Mouse (Mus musculus) hindbrain, postnatal 0 days (tissue): Measurements from ENCODE around the gene Myom1. TPM values are rescaled to one million over a fixed set of nuclear protein-coding genes. Genes with fewer than 3 reads are reported as not detected.

ENCODE experiments used
- ATAC-seq: fragments of 200-750 bp; cut with Nextera tagmentation; 2 replicates; pipeline ENCODE4 v1.8.0; 2017; ENCODE audit warnings: mild to moderate bottlenecking, moderate TSS enrichment, moderate library complexity
- DNase-seq: peaks from one replicate; pipeline ENCODE4 v3.0.0-alpha.2; 2015; ENCODE audit warnings: low spot score
- H3K27ac ChIP-seq: fragments of 300-500 bp; sonication (generic); 2 replicates; pipeline ENCODE4 v1.5.1; 2014; ENCODE audit warnings: mild to moderate bottlenecking
- H3K27me3 ChIP-seq: fragments of 300-500 bp; sonication (generic); 2 replicates; pipeline ENCODE4 v1.6.1; 2014; ENCODE audit warnings: low read length, mixed read lengths; ENCODE audit not compliant: insufficient read depth
- H3K36me3 ChIP-seq: fragments of 300-500 bp; sonication (generic); 2 replicates; pipeline ENCODE4 v1.6.1; 2014; ENCODE audit warnings: low read length, mixed read lengths; ENCODE audit not compliant: insufficient read depth
- H3K4me1 ChIP-seq: fragments of 300-500 bp; sonication (generic); 2 replicates; pipeline ENCODE4 v1.6.1; 2014; ENCODE audit warnings: antibody characterized with exemption, low read length, mixed read lengths; ENCODE audit not compliant: insufficient read depth
- H3K4me2 ChIP-seq: fragments of 300-500 bp; sonication (generic); 2 replicates; pipeline ENCODE4 v1.6.1; 2014; ENCODE audit warnings: low read depth, mild to moderate bottlenecking, low read length, moderate library complexity, mixed read lengths
- H3K4me3 ChIP-seq: fragments of 300-500 bp; sonication (generic); 2 replicates; pipeline ENCODE4 v1.5.1; 2014; ENCODE audit warnings: low read length
- H3K9ac ChIP-seq: fragments of 300-500 bp; sonication (generic); replicated peaks from 2 replicates; pipeline ENCODE4 v1.6.1; 2014; ENCODE audit warnings: mild to moderate bottlenecking, low read length, moderate library complexity, mixed read lengths
- H3K9me3 ChIP-seq: fragments of 300-500 bp; sonication (generic); 2 replicates; pipeline ENCODE4 v1.6.1; 2016; ENCODE audit warnings: low read length, mixed read lengths
- CTCF ChIP-seq: IDR thresholded peaks from 2 replicates; pipeline ENCODE4 v1.5.1; 2016; ENCODE audit warnings: antibody characterized with exemption, control low read depth, low read depth
- whole genome bisulfite sequencing: fragments of 180-500 bp; shearing (Covaris S2); extraction: QIAGEN DNeasy Blood & Tissue Kit; methylation state at CpG from one replicate; pipeline ENCODE4 v1.1.7; 2014; 5-methylcytosine and 5-hydroxymethylcytosine counted together
- polyA plus RNA-seq: library from polyadenylated mRNA; unstranded; fragments of >200 nt; fragmentation: Nextera tagmentation; extraction: Ambion mirVana; gene quantifications from 2 replicates; pipeline ENCODE4 v1.2.1, GENCODE M21; 2015
- total RNA-seq: library from RNA; depleted of rRNA; stranded (reverse); fragments of >200 nt; gene quantifications from 2 replicates; pipeline ENCODE4 v1.2.3, GENCODE M21; 2014

Gene Myom1
- total and polyA plus RNA-seq, 2 experiments from 2014 or later = 0.90 to 1.7 TPM

- H3K4me3 ChIP-seq = no peak overlapping the region
- no peaks in the 10 kb centered on the region for H3K27me3 ChIP-seq
- H3K27ac ChIP-seq = no peak overlapping the region
- ATAC-seq (no peak), DNase-seq (no peak)
- no peaks in the 10 kb centered on the region for H3K36me3 ChIP-seq
- no peak overlapping the region for H3K4me2 ChIP-seq
- no peak overlapping the region for H3K9ac ChIP-seq
- H3K9me3 ChIP-seq = no peaks in the 10 kb centered on the region
- WGBS = 88% methylated on average over 16 of the region's 16 CpGs
- TF ChIP-seq CTCF = no peak
- H3K4me1 ChIP-seq = no peaks in the 10 kb centered on the region
Measured at GRCm38 (mm10) chr17:71136384-71137333, 134.2 kb downstream of the Myom1 start.

- no peak for TF ChIP-seq CTCF
- no peak for DNase-seq
- no peaks in the 10 kb centered on the region for H3K4me1 ChIP-seq
- no peaks in the 10 kb centered on the region for H3K36me3 ChIP-seq
- no peak overlapping the region for H3K9ac ChIP-seq
- 92% methylated on average over 2 of the region's 2 CpGs for WGBS
- no peaks in the 10 kb centered on the region for H3K27me3 ChIP-seq
- H3K27ac ChIP-seq = no peak overlapping the region
- no peak overlapping the region for H3K4me2 ChIP-seq
- H3K9me3 ChIP-seq = no peaks in the 10 kb centered on the region
- no peak overlapping the region for H3K4me3 ChIP-seq
- no peak for ATAC-seq
Measured at GRCm38 (mm10) chr17:71137334-71137721, 134.9 kb downstream of the Myom1 start.

- Histone ChIP-seq H3K4me3 (no peak overlapping the region), H3K9me3 (no peaks in the 10 kb centered on the region), H3K4me2 (no peak overlapping the region), H3K9ac (no peak overlapping the region), H3K36me3 (no peaks in the 10 kb centered on the region), H3K4me1 (no peaks in the 10 kb centered on the region), H3K27me3 (no peaks in the 10 kb centered on the region), H3K27ac (no peak overlapping the region)
- TF ChIP-seq CTCF = no peak
- DNase-seq = no peak
- 77% methylated on average over 4 of the region's 4 CpGs for WGBS
- no peak for ATAC-seq
Measured at GRCm38 (mm10) chr17:71142068-71142467, 139.6 kb downstream of the Myom1 start.

GRCm38 (mm10) chr17:71143155-71143554 lies 140.7 kb downstream of the Myom1 start:
- 87% methylated on average over 4 of the region's 4 CpGs for WGBS
- H3K4me2 ChIP-seq = no peak overlapping the region
- H3K27me3 ChIP-seq = no peaks in the 10 kb centered on the region
- no peaks in the 10 kb centered on the region for H3K36me3 ChIP-seq
- no peaks in the 10 kb centered on the region for H3K9me3 ChIP-seq
- no peak for TF ChIP-seq CTCF
- ATAC-seq (no peak), DNase-seq (no peak)
- H3K27ac ChIP-seq = no peak overlapping the region
- H3K9ac ChIP-seq = no peak overlapping the region
- H3K4me3 ChIP-seq = no peak overlapping the region
- H3K4me1 ChIP-seq = no peaks in the 10 kb centered on the region

- H3K4me3 ChIP-seq = no peak overlapping the region
- H3K27me3 ChIP-seq = no peaks in the 10 kb centered on the region
- ATAC-seq (no peak), DNase-seq (no peak)
- H3K4me1 ChIP-seq = no peaks in the 10 kb centered on the region
- TF ChIP-seq CTCF = no peak
- no peaks in the 10 kb centered on the region for H3K9me3 ChIP-seq
- no peak overlapping the region for H3K27ac ChIP-seq
- no peak overlapping the region for H3K4me2 ChIP-seq
- H3K36me3 ChIP-seq = no peaks in the 10 kb centered on the region
- no peak overlapping the region for H3K9ac ChIP-seq
- WGBS = 89% methylated on average over 19 of the region's 19 CpGs
Measured at GRCm38 (mm10) chr17:71144322-71145116, 142.1 kb downstream of the Myom1 start.

GRCm38 (mm10) chr17:71145248-71145961 lies 143.0 kb downstream of the Myom1 start:
- Histone ChIP-seq H3K9ac (no peak overlapping the region), H3K9me3 (no peaks in the 10 kb centered on the region), H3K27ac (no peak overlapping the region), H3K4me2 (no peak overlapping the region), H3K27me3 (no peaks in the 10 kb centered on the region), H3K36me3 (no peaks in the 10 kb centered on the region), H3K4me1 (no peaks in the 10 kb centered on the region), H3K4me3 (no peak overlapping the region)
- no peak for TF ChIP-seq CTCF
- DNase-seq (no peak), ATAC-seq (no peak)
- 93% methylated on average over 1 of the region's 1 CpGs for WGBS
